Comparison of ENCODE assay signal across 11 mouse cellular contexts in the genomic region with DNA sequence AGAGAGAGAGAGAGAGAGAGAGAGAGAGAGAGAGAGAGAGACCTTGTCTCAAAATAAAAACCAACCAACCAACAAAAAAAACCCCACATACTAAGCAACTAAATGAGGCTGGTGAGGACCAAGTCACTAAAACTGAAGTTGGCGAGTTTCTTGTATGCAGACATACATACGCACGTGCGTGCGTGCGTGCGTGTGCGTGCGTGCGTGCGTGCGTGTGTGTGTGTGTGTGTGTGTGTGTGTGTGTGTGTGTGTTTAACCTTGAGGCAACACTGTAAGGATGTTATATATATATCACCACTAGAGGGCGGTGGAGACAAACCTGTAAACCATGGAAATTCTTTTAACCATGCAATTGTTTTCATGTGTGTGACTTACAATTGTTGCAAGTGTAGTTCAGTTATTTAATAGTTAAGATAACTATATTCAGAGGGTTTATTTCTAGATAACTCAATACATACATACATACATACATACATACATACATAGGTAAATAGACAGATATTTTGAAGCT. TPM values are rescaled to one million over a fixed set of nuclear protein-coding genes. Genes with fewer than 3 reads are reported as not detected.
DNase-seq lines count a peak whose midpoint lies in the region; ATAC-seq and TF ChIP-seq lines count a peak whose summit lies in the region.
"Had no signal": no experiment of that assay in that cellular context is flagged by ENCODE, and none has a peak within 500 bp of the region (broad histone marks: within the 10 kb centered on the region; RNA-seq: fewer than 3 reads in every experiment).

No protein-coding gene starts in this region.

- no peak for TF ChIP-seq POLR2A in MEL (IDR thresholded peaks at IDR 0.05; ENCODE audit: control insufficient read depth in 1 of 2, insufficient read depth in 1 of 2, low read depth in 1 of 2, low read length in 2 of 2, poor library complexity in 1 of 2)

- no peak overlapping the region for H3K4me2 ChIP-seq in forebrain, postnatal 0 days (ENCODE audit: low read depth)
- H3K4me2 ChIP-seq in forebrain, embryonic 12.5 days, result no peak overlapping the region
- no peak overlapping the region for H3K4me2 ChIP-seq in liver, postnatal 0 days (ENCODE audit: low read depth, low read length)
- no peak overlapping the region for H3K4me2 ChIP-seq in liver, embryonic 12.5 days
- H3K4me2 ChIP-seq: heart, embryonic 11.5 days had no signal

- H3K9ac ChIP-seq in forebrain, postnatal 0 days, result no peak overlapping the region
- H3K9ac ChIP-seq in forebrain, embryonic 12.5 days, result no peak overlapping the region
- H3K9ac ChIP-seq in liver, postnatal 0 days (replicated peaks), result no peak overlapping the region
- H3K9ac ChIP-seq in liver, embryonic 12.5 days, result no peak overlapping the region
- no peak overlapping the region for H3K9ac ChIP-seq in MEL (ENCODE audit: control insufficient read depth, low read depth, low read length, poor library complexity, severe bottlenecking)

- no peaks in the 10 kb centered on the region for H3K36me3 ChIP-seq in forebrain, postnatal 0 days (ENCODE audit: insufficient read depth)
- H3K36me3 ChIP-seq in forebrain, embryonic 12.5 days (replicated peaks), result no peaks in the 10 kb centered on the region
- H3K36me3 ChIP-seq in liver, postnatal 0 days (replicated peaks; ENCODE audit: insufficient read depth, low read length), result no peaks in the 10 kb centered on the region
- H3K36me3 ChIP-seq in liver, embryonic 12.5 days, result no peaks in the 10 kb centered on the region
- no peaks in the 10 kb centered on the region for H3K36me3 ChIP-seq in MEL (ENCODE audit: control insufficient read depth in 1 of 2, insufficient read depth in 2 of 2, low read length in 2 of 2)
- H3K36me3 ChIP-seq: G1E had no signal

- no peak overlapping the region for H3K4me3 ChIP-seq in forebrain, postnatal 0 days (ENCODE audit: low read depth, low read length)
- H3K4me3 ChIP-seq in forebrain, embryonic 12.5 days (replicated peaks), result no peak overlapping the region
- H3K4me3 ChIP-seq in liver, postnatal 0 days (ENCODE audit: low read depth, low read length), result no peak overlapping the region
- H3K4me3 ChIP-seq in liver, embryonic 12.5 days, result no peak overlapping the region
- no peak overlapping the region for H3K4me3 ChIP-seq in MEL (ENCODE audit: control insufficient read depth in 1 of 2, insufficient read depth in 1 of 2, low read depth in 2 of 2, low read length in 2 of 2)

- no peak overlapping the region for H3K27ac ChIP-seq in forebrain, postnatal 0 days (ENCODE audit: low read depth, low read length)
- H3K27ac ChIP-seq in forebrain, embryonic 12.5 days, result no peak overlapping the region
- no peak overlapping the region for H3K27ac ChIP-seq in liver, postnatal 0 days (ENCODE audit: low read depth)
- H3K27ac ChIP-seq in liver, embryonic 12.5 days, result no peak overlapping the region
- no peak overlapping the region for H3K27ac ChIP-seq in MEL (ENCODE audit: control insufficient read depth, low read depth, low read length)
- H3K27ac ChIP-seq: macrophage had no signal

- H3K79me2 ChIP-seq in MEL (ENCODE audit: control insufficient read depth, insufficient read depth, low read length, poor library complexity), result no peaks in the 10 kb centered on the region

- peak; percentile 23 for DNase-seq in forebrain, postnatal 0 days
- DNase-seq in liver, postnatal 0 days, result no peak
- DNase-seq in MEL (ENCODE audit: low read depth, low spot score), result peak; percentile 54
- peak; percentile 60 for DNase-seq in induced T-regulatory cell, adult 2 months (ENCODE audit: low read depth)
- no peak for DNase-seq in urinary bladder, postnatal 36 days (ENCODE audit: low spot score in 2 of 2)
- DNase-seq in right cerebral cortex, postnatal 36 days (ENCODE audit: low spot score in 2 of 2), result no peak

- no peaks in the 10 kb centered on the region for H3K9me3 ChIP-seq in forebrain, postnatal 0 days (ENCODE audit: low read length)
- H3K9me3 ChIP-seq in forebrain, embryonic 12.5 days, result no peaks in the 10 kb centered on the region
- no peaks in the 10 kb centered on the region for H3K9me3 ChIP-seq in liver, postnatal 0 days (ENCODE audit: low read length)
- H3K9me3 ChIP-seq in liver, embryonic 12.5 days (replicated peaks), result no peaks in the 10 kb centered on the region
- no peaks in the 10 kb centered on the region for H3K9me3 ChIP-seq in MEL (replicated peaks; ENCODE audit: insufficient read depth, low read length)

- peak; percentile 29 for TF ChIP-seq RAD21 in MEL (IDR thresholded peaks at IDR 0.05; ENCODE audit: low read depth, low read length)

- TF ChIP-seq CTCF in forebrain, postnatal 0 days (IDR thresholded peaks at IDR 0.05; ENCODE audit: low read depth), result peak; percentile 70
- peak; percentile 63 for TF ChIP-seq CTCF in liver, postnatal 0 days (IDR thresholded peaks at IDR 0.05; ENCODE audit: low read depth)
- TF ChIP-seq CTCF in MEL (IDR thresholded peaks at IDR 0.05 in 2 of 3, conservative IDR thresholded peaks at IDR 0.05 in 1 of 3; ENCODE audit: control insufficient read depth in 1 of 3, insufficient read depth in 1 of 3, low read depth in 2 of 3, low read length in 3 of 3, poor library complexity in 1 of 3, severe bottlenecking in 1 of 3), result peak in 1 of 3 experiments; percentile 50; a peak in 3 of 6 replicates

- no peaks in the 10 kb centered on the region for H3K27me3 ChIP-seq in forebrain, postnatal 0 days (ENCODE audit: insufficient read depth, low read length)
- no peaks in the 10 kb centered on the region for H3K27me3 ChIP-seq in forebrain, embryonic 12.5 days
- no peaks in the 10 kb centered on the region for H3K27me3 ChIP-seq in liver, postnatal 0 days (ENCODE audit: insufficient read depth, low read length)
- 0 out of 2 replicates have a peak, but pooled peaks cover 3% of the 10 kb centered on the region for H3K27me3 ChIP-seq in liver, embryonic 12.5 days (replicated peaks)
- H3K27me3 ChIP-seq in MEL (ENCODE audit: control insufficient read depth in 1 of 2, insufficient read depth in 2 of 2, low read length in 2 of 2), result no peaks in the 10 kb centered on the region

- no peak for ATAC-seq in forebrain, postnatal 0 days
- no peak for ATAC-seq in forebrain, embryonic 12.5 days (ENCODE audit: low FRiP score)
- ATAC-seq in liver, postnatal 0 days, result no peak
- no peak for ATAC-seq in liver, embryonic 12.5 days

- 88% methylated on average over 13 of the region's 13 CpGs for WGBS in forebrain, postnatal 0 days
- WGBS in forebrain, embryonic 12.5 days, result 90% methylated on average over 13 of the region's 13 CpGs
- 87% methylated on average over 13 of the region's 13 CpGs for WGBS in liver, postnatal 0 days (ENCODE audit: insufficient replicate concordance)
- WGBS in liver, embryonic 12.5 days (ENCODE audit: insufficient replicate concordance), result 70% methylated on average over 13 of the region's 13 CpGs

- H3K4me1 ChIP-seq in forebrain, postnatal 0 days (ENCODE audit: insufficient read depth), result no peaks in the 10 kb centered on the region
- H3K4me1 ChIP-seq in forebrain, embryonic 12.5 days, result no peaks in the 10 kb centered on the region
- no peaks in the 10 kb centered on the region for H3K4me1 ChIP-seq in liver, postnatal 0 days (ENCODE audit: insufficient read depth)
- H3K4me1 ChIP-seq in liver, embryonic 12.5 days, result no peaks in the 10 kb centered on the region
- no peaks in the 10 kb centered on the region for H3K4me1 ChIP-seq in MEL (ENCODE audit: control insufficient read depth in 1 of 2, insufficient read depth in 2 of 2, low read length in 2 of 2)

- no peak for TF ChIP-seq EP300 in liver, postnatal 0 days (IDR thresholded peaks at IDR 0.05; ENCODE audit: low read depth)
- TF ChIP-seq EP300 in MEL (IDR thresholded peaks at IDR 0.05; ENCODE audit: low read depth in 1 of 2, low read length in 2 of 2), result no peak

TF ChIP-seq in MEL, 35 proteins besides CTCF, POLR2A, EP300 and RAD21:
- TF ChIP-seq BHLHE40 (IDR thresholded peaks at IDR 0.05; ENCODE audit: borderline replicate concordance, low read depth, low read length), result no peak
- no peak for TF ChIP-seq SIN3A (IDR thresholded peaks at IDR 0.05; ENCODE audit: low read length)
- no peak for TF ChIP-seq GATA1 (IDR thresholded peaks at IDR 0.05; ENCODE audit: low read depth, low read length)
- TF ChIP-seq SMC3 (IDR thresholded peaks at IDR 0.05; ENCODE audit: low read depth, low read length), result peak; percentile 25; the same call in 1 of the 2 replicates
- no peak for TF ChIP-seq RCOR1 (IDR thresholded peaks at IDR 0.05; ENCODE audit: low read depth, low read length)
- TF ChIP-seq MYC (IDR thresholded peaks at IDR 0.05; ENCODE audit: low read depth, low read length), result no peak
- TF ChIP-seq MAFK (IDR thresholded peaks at IDR 0.05; ENCODE audit: borderline replicate concordance, low read depth, low read length), result no peak

RNA-seq across cellular contexts. Expression of gene Cdk1, which starts 14.2 kb away (rescaled TPM):
- total RNA-seq in forebrain, postnatal 0 days (2014; rRNA removed), result 44.1 and 51.3 TPM in 2 replicates
- 47.7 and 55.3 TPM in 2 replicates for polyA plus RNA-seq in forebrain, postnatal 0 days (2015; fragmentation: Nextera tagmentation; extraction: Ambion mirVana)
- 380 and 382 TPM in 2 replicates for polyA plus RNA-seq in forebrain, embryonic 12.5 days (2016; fragmentation: Nextera tagmentation; extraction: Ambion mirVana)
- polyA plus RNA-seq in liver, postnatal 0 days (2015; fragmentation: Nextera tagmentation; extraction: Ambion mirVana), result 153 and 171 TPM in 2 replicates
- 319 and 336 TPM in 2 replicates for polyA plus RNA-seq in liver, embryonic 12.5 days (2016; fragmentation: Nextera tagmentation; extraction: Ambion mirVana)
- total RNA-seq in MEL (2012; rRNA removed), result 311 and 333 TPM in 2 replicates
- polyA plus RNA-seq in MEL (2012; ENCODE audit: insufficient read depth in 1 of 2, insufficient read length in 2 of 2, low read depth in 1 of 2, low replicate concordance in 2 of 2, missing spikeins in 1 of 2), result 100 to 1,000 TPM; 223 to 562 TPM

RNA-seq across cellular contexts. Expression of gene Ank3, which starts 31.6 kb away (rescaled TPM):
- total RNA-seq in forebrain, postnatal 0 days (2014; rRNA removed), result 186 and 267 TPM in 2 replicates
- 33.1 and 56.7 TPM in 2 replicates for polyA plus RNA-seq in forebrain, postnatal 0 days (2015; fragmentation: Nextera tagmentation; extraction: Ambion mirVana)
- polyA plus RNA-seq in forebrain, embryonic 12.5 days (2016; fragmentation: Nextera tagmentation; extraction: Ambion mirVana), result 64.6 and 68.1 TPM in 2 replicates
- 7.1 and 7.6 TPM in 2 replicates for polyA plus RNA-seq in liver, postnatal 0 days (2015; fragmentation: Nextera tagmentation; extraction: Ambion mirVana)
- polyA plus RNA-seq in liver, embryonic 12.5 days (2016; fragmentation: Nextera tagmentation; extraction: Ambion mirVana), result 9.2 and 10.0 TPM in 2 replicates
- total RNA-seq in MEL (2012; rRNA removed), result 3.2 and 4.2 TPM in 2 replicates
- 1 to 10 TPM in 1 of 2 experiments, not detected in 1; 6.7 TPM for polyA plus RNA-seq in MEL (2012; ENCODE audit: insufficient read depth in 1 of 2, insufficient read length in 2 of 2, low read depth in 1 of 2, low replicate concordance in 2 of 2, missing spikeins in 1 of 2)
- polyA plus RNA-seq: G1E, macrophage had no signal

Comparison
In these comparisons a context has a peak if more than half of its experiments do, and no peak if none do; other contexts are left out.
1. DNase-seq: peak in forebrain, postnatal 0 days (single experiment), MEL (single experiment) and induced T-regulatory cell, adult 2 months (single experiment); none in liver, postnatal 0 days (single experiment), urinary bladder, postnatal 36 days (0 of 2) and right cerebral cortex, postnatal 36 days (0 of 2).